Mouse (Mus musculus) thymus, adult 2 months (tissue): ENCODE data around the gene Eif3c. TPM values are rescaled to one million over a fixed set of nuclear protein-coding genes. Genes with fewer than 3 reads are reported as not detected.

ENCODE experiments used
- DNase-seq: peaks from one replicate; pipeline ENCODE4 v3.0.0; 2021
- H3K27ac ChIP-seq: fragments of 200-500 bp; 2 replicates; pipeline ENCODE4 v1.5.1; 2012; ENCODE audit warnings: low read length, control low read depth; ENCODE audit not compliant: control insufficient read depth, insufficient read depth
- H3K27me3 ChIP-seq: fragments of 200-500 bp; 2 replicates; pipeline ENCODE4 v1.6.1; 2012; ENCODE audit warnings: mild to moderate bottlenecking, low read length, moderate library complexity, mixed read lengths; ENCODE audit not compliant: control insufficient read depth, insufficient read depth
- H3K36me3 ChIP-seq: fragments of 200-500 bp; 2 replicates; pipeline ENCODE4 v1.6.1; 2012; ENCODE audit warnings: mild to moderate bottlenecking, low read length, moderate library complexity; ENCODE audit not compliant: control insufficient read depth, insufficient read depth
- H3K4me1 ChIP-seq: fragments of 200-500 bp; replicated peaks from 2 replicates; pipeline ENCODE4 v1.6.1; 2012; ENCODE audit warnings: low read length; ENCODE audit not compliant: control insufficient read depth, insufficient read depth
- H3K4me3 ChIP-seq: fragments of 200-500 bp; 2 replicates; pipeline ENCODE4 v1.5.1; 2012; ENCODE audit warnings: mild to moderate bottlenecking, low read length, control low read depth, moderate library complexity; ENCODE audit not compliant: control insufficient read depth, insufficient read depth
- CTCF ChIP-seq: fragments of 200-500 bp; IDR thresholded peaks from 2 replicates; pipeline ENCODE4 v1.5.1; 2012; ENCODE audit warnings: mild to moderate bottlenecking, control low read depth, low read length, moderate library complexity, borderline replicate concordance; ENCODE audit not compliant: control insufficient read depth, poor library complexity, insufficient read depth; ENCODE audit errors: extremely low read depth
- POLR2A ChIP-seq: fragments of 200-500 bp; IDR thresholded peaks from 2 replicates; pipeline ENCODE4 v1.6.1; 2012; ENCODE audit warnings: mild to moderate bottlenecking, low read length, control low read depth, moderate library complexity; ENCODE audit not compliant: control insufficient read depth, poor library complexity, insufficient read depth; ENCODE audit errors: extremely low read depth
- WGBS: fragments of 180-500 bp; shearing (Covaris S2); methylation state at CpG from one replicate; pipeline ENCODE4 v1.1.7; 2018; 5-methylcytosine and 5-hydroxymethylcytosine counted together
- polyA plus RNA-seq: library from polyadenylated mRNA; depleted of rRNA; stranded (reverse); fragments of >200 nt; gene quantifications from 2 replicates; pipeline ENCODE4 v1.2.3, GENCODE M21; 2012; rRNA removed

The Eif3c gene
- polyA plus RNA-seq, 1 experiment = 120 TPM

GRCm38 (mm10) chr7:126502023-126502741 is 64.0 kb downstream of the Eif3c start:
- H3K4me3 ChIP-seq = peak overlapping the region; percentile 87
- H3K27ac ChIP-seq = peak overlapping the region; percentile 88
- peak; percentile 91 for DNase-seq
- peaks cover 2% of the 10 kb centered on the region; the same call in 1 of the 2 replicates for H3K4me1 ChIP-seq
- under 1% methylated on average over 54 of the region's 57 CpGs for WGBS
- TF ChIP-seq CTCF (no peak), POLR2A (peak; percentile 62; the same call in 1 of the 2 replicates)
- peaks cover 40% of the 10 kb centered on the region for H3K36me3 ChIP-seq
- H3K27me3 ChIP-seq = no peaks in the 10 kb centered on the region

GRCm38 (mm10) chr7:126501684-126502022 is 64.6 kb downstream of the Eif3c start:
- H3K27me3 ChIP-seq = no peaks in the 10 kb centered on the region
- TF ChIP-seq CTCF (no peak), POLR2A (no peak)
- peaks cover 45% of the 10 kb centered on the region for H3K36me3 ChIP-seq
- H3K4me1 ChIP-seq = peaks cover 2% of the 10 kb centered on the region
- WGBS = 3% methylated on average over 9 of the region's 9 CpGs
- no peak for DNase-seq
- H3K27ac ChIP-seq = peak overlapping the region; percentile 83
- H3K4me3 ChIP-seq = peak overlapping the region; percentile 87

GRCm38 (mm10) chr7:126499416-126499815 is 66.8 kb downstream of the Eif3c start:
- Histone ChIP-seq H3K4me1 (peaks cover 2% of the 10 kb centered on the region), H3K36me3 (peaks cover 67% of the 10 kb centered on the region), H3K27me3 (no peaks in the 10 kb centered on the region), H3K4me3 (no peak overlapping the region), H3K27ac (no peak overlapping the region)
- 97% methylated on average over 7 of the region's 7 CpGs for WGBS
- no peak for DNase-seq
- no peak for TF ChIP-seq CTCF
- no peak for TF ChIP-seq POLR2A

GRCm38 (mm10) chr7:126497966-126498365 is 68.2 kb downstream of the Eif3c start:
- H3K27ac ChIP-seq = no peak overlapping the region
- H3K27me3 ChIP-seq = no peaks in the 10 kb centered on the region
- TF ChIP-seq CTCF (no peak), POLR2A (no peak)
- 97% methylated on average over 12 of the region's 12 CpGs for WGBS
- peaks cover 2% of the 10 kb centered on the region for H3K4me1 ChIP-seq
- no peak for DNase-seq
- H3K4me3 ChIP-seq = no peak overlapping the region
- peaks cover 82% of the 10 kb centered on the region for H3K36me3 ChIP-seq

GRCm38 (mm10) chr7:126496475-126496874 is 69.7 kb downstream of the Eif3c start:
- DNase-seq = no peak
- Histone ChIP-seq H3K27me3 (no peaks in the 10 kb centered on the region), H3K27ac (no peak overlapping the region), H3K36me3 (peaks cover 97% of the 10 kb centered on the region), H3K4me3 (no peak overlapping the region), H3K4me1 (peaks cover 2% of the 10 kb centered on the region; the same call in 1 of the 2 replicates)
- WGBS = 95% methylated on average over 5 of the region's 5 CpGs
- TF ChIP-seq POLR2A (no peak), CTCF (no peak)

Other genes with a start within 250 kb of the Eif3c start
- gene Lat, start 196.8 kb downstream of the Eif3c start, polyA plus RNA-seq = 2,604 and 2,615 TPM in 2 replicates
- 457 and 489 TPM in 2 replicates for gene Spns1, start 189.0 kb downstream of the Eif3c start, polyA plus RNA-seq
- 24.3 and 28.6 TPM in 2 replicates for gene Nfatc2ip, start 169.7 kb downstream of the Eif3c start, polyA plus RNA-seq
- gene Cd19, start 151.5 kb downstream of the Eif3c start, polyA plus RNA-seq = 10.8 and 11.6 TPM in 2 replicates
- gene Rabep2, start 137.7 kb downstream of the Eif3c start, polyA plus RNA-seq = 26.1 and 27.6 TPM in 2 replicates
- 3.2 and 5.2 TPM in 2 replicates for gene Atp2a1, start 103.3 kb downstream of the Eif3c start, polyA plus RNA-seq
- gene Sh2b1, start 91.0 kb downstream of the Eif3c start, polyA plus RNA-seq = 146 TPM in 2 replicates
- 127 and 134 TPM in 2 replicates for gene Tufm, start 79.0 kb downstream of the Eif3c start, polyA plus RNA-seq
- 563 and 715 TPM in 2 replicates for gene Atxn2l, start 63.0 kb downstream of the Eif3c start, polyA plus RNA-seq
- 6.8 and 7.2 TPM in 2 replicates for gene Apobr, start 18.5 kb upstream of the Eif3c start, polyA plus RNA-seq
- 90.6 and 141 TPM in 2 replicates for gene Cln3, start 19.4 kb upstream of the Eif3c start, polyA plus RNA-seq
- gene Il27, start 28.5 kb upstream of the Eif3c start, polyA plus RNA-seq = 1.8 and 3.0 TPM in 2 replicates
- 5.2 and 7.1 TPM in 2 replicates for gene Nupr1, start 64.5 kb upstream of the Eif3c start, polyA plus RNA-seq
- gene Sgf29, start 82.9 kb upstream of the Eif3c start, polyA plus RNA-seq = 72.9 and 99.6 TPM in 2 replicates
- gene Sult1a1, start 110.0 kb upstream of the Eif3c start, polyA plus RNA-seq = 8.6 and 14.8 TPM in 2 replicates
- gene Bola2, start 129.0 kb upstream of the Eif3c start, polyA plus RNA-seq = 45.6 and 51.3 TPM in 2 replicates
- gene Slx1b, start 129.4 kb upstream of the Eif3c start, polyA plus RNA-seq = 34.6 and 36.7 TPM in 2 replicates
- 2,939 and 3,162 TPM in 2 replicates for gene Coro1a, start 141.4 kb upstream of the Eif3c start, polyA plus RNA-seq
- 130 and 131 TPM in 2 replicates for gene Mapk3, start 193.2 kb upstream of the Eif3c start, polyA plus RNA-seq
- 15.7 and 106 TPM in 2 replicates for gene Gdpd3, start 199.9 kb upstream of the Eif3c start, polyA plus RNA-seq
- 622 and 685 TPM in 2 replicates for gene Ypel3, start 210.5 kb upstream of the Eif3c start, polyA plus RNA-seq
- 25.0 and 37.9 TPM in 2 replicates for gene Tbx6, start 215.1 kb upstream of the Eif3c start, polyA plus RNA-seq
- 460 and 482 TPM in 2 replicates for gene Ppp4c, start 226.1 kb upstream of the Eif3c start, polyA plus RNA-seq
- 2.9 and 3.3 TPM in 2 replicates for gene Fam57b, start 231.3 kb upstream of the Eif3c start, polyA plus RNA-seq